Mouse (Mus musculus) spleen, embryonic (tissue): ENCODE results near the gene Drosha.

Experiments
- CTCF ChIA-PET: fragments of 350-600 bp; sonication (Branson Sonifier 250); formaldehyde crosslinking; loops from one replicate; lab custom pipeline; 2022; lab: Charles Lee

Gene Drosha

GRCm38 (mm10) chr15:12824197-12824952, at the start of gene Drosha, which contains the start of gene 6030458C11Rik:
Gene Drosha (plus strand): TSS chr15:12824815.
Gene 6030458C11Rik (minus strand): TSS chr15:12824649.
- CTCF ChIA-PET = interaction anchor here (0.5 to 0.6 kb wide), 3 partner anchors 13 to 1274 kb away, joined by 3 to 4 read pairs (median 3); no protein-coding TSS in a partner anchor

GRCm38 (mm10) chr15:12781296-12781695, 43.3 kb upstream of the Drosha start:
- CTCF ChIA-PET = no interaction called here

- CTCF ChIA-PET = no interaction called here
Measured at GRCm38 (mm10) chr15:12781729-12782326, 42.8 kb upstream of the Drosha start.

GRCm38 (mm10) chr15:12788536-12788935, 36.1 kb upstream of the Drosha start:
- CTCF ChIA-PET = no interaction called here

DNA sequence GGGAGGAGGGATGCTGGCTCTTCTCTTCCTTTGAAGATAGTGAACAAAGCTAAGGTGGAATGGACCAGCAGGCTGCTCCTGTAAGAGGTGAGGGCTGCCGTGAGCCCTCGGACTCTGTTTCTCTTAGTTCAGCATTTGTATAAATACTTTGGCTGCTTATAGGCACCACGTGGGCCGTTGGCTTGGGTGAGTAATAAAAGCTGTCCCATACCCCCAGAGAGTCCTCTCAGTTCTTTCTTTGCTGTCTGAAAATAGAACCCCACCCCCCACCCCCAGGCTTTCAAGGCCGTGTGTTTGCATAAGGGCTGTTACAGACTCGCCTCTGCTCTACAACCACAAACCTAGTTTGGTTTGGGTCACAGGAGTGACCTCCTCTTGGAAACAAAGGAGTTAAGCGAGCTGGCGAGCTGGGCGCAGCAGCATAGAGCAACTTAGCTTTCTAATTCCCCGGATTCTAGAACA, 35.2 kb upstream of the Drosha start:
- CTCF ChIA-PET = no interaction called here

DNA sequence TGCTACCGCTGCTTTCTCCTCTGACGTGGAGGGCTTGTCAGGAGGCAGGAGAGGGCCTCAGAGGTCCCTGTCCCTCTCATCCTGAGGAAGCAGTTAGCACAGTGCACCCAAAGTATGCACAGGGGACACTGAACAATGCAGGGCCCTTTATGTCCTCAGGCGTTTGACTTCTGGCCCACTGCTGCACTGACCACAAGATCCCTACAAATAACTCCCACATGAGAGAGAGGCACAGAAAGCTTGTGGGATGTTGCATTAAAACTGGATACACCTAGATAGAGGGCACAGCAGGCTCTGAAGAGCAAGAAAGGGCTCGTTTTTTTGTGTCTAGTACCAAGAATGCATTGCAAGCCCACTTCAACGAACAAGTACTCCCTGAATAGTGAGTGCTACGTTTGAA, 30.3 kb upstream of the Drosha start:
- CTCF ChIA-PET = interaction anchor here (0.6 kb wide), 1 partner anchor 217 kb away, joined by 9 read pairs; no protein-coding TSS in a partner anchor

- CTCF ChIA-PET = no interaction called here
Measured at GRCm38 (mm10) chr15:12795457-12795894, 29.1 kb upstream of the Drosha start.

DNA sequence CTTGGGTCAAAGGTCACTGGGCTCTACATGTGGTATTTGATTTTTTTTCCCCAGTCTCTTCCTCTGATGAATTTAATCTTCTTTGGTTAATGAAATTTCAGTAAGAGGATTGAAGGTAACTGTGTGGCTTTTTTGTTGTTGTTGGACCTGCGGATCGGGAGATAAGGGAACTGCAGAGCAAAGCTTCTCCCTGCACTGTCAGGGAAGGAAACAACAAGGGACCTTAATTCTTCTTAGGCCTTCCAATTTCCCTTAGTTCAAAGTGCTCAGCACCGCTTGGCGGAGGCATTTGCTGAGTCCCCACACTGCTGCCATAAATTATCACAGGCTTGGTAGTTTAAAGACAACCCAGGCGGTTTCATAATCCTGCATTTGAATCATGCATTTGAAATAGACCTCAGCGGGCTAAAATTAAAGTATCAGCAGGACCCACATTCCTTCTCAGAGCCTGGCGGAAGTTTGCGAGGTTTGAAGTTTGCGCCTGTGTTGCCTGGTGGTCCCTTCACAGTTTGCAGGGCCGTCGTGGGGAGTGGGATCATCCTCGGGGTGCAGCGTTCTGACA, 28.6 kb upstream of the Drosha start:
- CTCF ChIA-PET = no interaction called here

DNA sequence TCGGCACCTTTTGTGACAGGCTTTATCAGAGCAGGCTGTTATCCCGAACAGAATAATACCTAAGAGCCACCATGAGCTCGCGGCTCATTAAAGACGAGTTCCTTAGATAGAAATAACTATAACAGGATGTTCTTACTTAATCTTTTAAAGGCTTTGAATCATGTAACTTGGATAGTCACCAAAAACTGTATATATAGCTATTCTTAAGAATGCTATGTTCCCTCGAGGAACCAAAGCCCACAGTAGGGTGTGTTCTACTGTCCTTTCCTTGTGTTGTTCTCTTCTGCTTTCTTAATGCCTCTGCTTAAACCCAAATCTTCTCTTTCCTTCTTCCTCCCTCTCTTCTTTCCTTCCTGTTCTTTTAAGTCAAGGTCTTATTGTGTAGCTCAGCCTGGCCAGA, 26.6 kb upstream of the Drosha start:
- CTCF ChIA-PET = interaction anchor here (0.6 kb wide), 1 partner anchor 471 kb away, joined by 3 read pairs; no protein-coding TSS in a partner anchor

- CTCF ChIA-PET = interaction anchor here (0.6 kb wide), 1 partner anchor 1032 kb away, joined by 12 read pairs; no protein-coding TSS in a partner anchor
Measured at GRCm38 (mm10) chr15:12800405-12801141, 24.0 kb upstream of the Drosha start.

- CTCF ChIA-PET = interaction anchor here (0.6 kb wide), 1 partner anchor 1033 kb away, joined by 12 read pairs; no protein-coding TSS in a partner anchor
Measured at GRCm38 (mm10) chr15:12801142-12801506, 23.5 kb upstream of the Drosha start.

- CTCF ChIA-PET = no interaction called here
Measured at GRCm38 (mm10) chr15:12805071-12805470, 19.5 kb upstream of the Drosha start.

GRCm38 (mm10) chr15:12807088-12807487, 17.5 kb upstream of the Drosha start:
- CTCF ChIA-PET = interaction anchor here (0.6 kb wide), 1 partner anchor 215 kb away, joined by 10 read pairs; no protein-coding TSS in a partner anchor

GRCm38 (mm10) chr15:12809305-12809704, 15.3 kb upstream of the Drosha start:
- CTCF ChIA-PET = no interaction called here

DNA sequence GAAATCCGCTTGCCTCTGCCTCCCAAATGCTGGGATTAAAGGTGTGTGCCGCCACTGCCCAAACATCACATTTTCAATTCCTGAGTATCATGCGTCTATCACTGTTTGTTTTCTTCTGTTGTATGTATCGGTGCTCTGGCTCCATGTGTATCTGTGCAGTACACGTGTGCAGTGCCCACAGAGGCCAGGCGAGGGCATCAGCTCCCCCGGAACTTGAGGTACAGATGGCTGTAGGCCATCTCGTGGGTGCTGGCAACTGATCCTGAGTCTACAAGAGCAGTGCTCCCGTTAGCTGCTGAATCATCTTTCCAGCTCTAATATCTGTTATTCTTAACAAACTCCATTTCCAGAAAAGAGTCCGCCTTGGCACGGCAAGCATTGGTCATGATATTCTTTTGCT, 12.0 kb upstream of the Drosha start:
- CTCF ChIA-PET = no interaction called here

DNA sequence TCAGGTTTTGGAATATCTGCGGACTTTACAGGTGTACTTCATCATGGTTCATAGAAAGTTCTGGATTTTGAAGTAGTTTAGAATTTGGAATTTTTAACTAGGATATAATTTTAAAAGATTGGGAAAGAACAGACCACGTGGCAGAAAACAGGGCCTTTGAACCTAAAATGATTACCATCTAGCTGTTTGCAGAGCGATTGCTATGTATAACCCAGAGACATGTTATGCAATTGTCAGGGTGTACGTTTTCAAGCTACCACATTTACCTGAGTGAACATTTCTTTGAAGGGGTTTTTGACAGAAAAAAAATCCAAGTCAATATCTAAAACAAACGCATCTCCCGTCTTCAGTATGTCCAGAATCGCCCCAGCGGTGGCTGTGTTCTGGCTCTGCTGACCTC, 7.0 kb upstream of the Drosha start:
- CTCF ChIA-PET = no interaction called here

DNA sequence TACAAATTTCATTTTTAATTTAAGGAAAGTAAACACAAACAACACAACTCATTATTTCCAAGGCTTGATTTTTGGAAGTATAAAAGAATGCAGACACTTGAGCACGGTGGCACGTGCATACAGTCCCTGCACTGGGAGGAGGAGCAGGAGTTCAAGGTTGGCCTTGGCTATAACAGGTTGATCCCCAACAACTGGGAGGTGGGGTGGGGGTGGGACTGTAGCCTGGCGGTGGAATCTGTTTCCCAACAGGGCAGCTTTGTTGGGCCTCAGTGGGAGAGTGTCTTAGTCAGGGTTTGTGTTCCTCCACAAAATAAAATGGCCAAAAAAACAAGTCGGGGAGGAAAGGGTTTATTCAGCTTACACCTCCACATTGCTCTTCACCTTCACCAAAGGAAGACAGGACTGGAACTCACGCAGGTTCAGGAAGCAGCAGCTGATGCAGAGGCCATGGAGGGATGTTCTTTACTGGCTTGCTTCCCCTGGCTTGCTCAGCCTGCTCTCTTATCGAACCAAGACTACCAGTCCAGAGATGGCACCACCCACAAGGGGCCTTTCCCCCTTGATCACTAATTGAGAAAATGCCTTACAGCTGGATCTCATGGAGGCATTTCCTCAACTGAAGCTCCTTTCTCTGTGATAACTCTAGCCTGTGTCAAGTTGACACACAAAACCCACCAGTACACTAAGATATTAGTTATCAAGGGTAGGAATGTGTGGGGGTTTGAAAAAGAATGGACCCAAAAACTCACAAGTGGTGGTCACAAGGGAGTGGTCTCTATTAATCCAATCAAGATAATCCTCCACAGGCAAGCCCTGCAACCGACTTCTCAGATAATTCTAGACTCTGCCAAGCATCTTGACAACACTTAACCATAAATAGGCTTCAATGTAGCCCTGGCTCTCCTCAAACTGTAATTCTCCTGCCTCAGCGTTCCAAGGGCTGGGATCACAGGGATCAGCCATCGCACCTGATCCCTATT, 1.9 kb upstream of the Drosha start:
- CTCF ChIA-PET = interaction anchor here (0.7 kb wide), 1 partner anchor 42 kb away, joined by 7 read pairs; no protein-coding TSS in a partner anchor

DNA sequence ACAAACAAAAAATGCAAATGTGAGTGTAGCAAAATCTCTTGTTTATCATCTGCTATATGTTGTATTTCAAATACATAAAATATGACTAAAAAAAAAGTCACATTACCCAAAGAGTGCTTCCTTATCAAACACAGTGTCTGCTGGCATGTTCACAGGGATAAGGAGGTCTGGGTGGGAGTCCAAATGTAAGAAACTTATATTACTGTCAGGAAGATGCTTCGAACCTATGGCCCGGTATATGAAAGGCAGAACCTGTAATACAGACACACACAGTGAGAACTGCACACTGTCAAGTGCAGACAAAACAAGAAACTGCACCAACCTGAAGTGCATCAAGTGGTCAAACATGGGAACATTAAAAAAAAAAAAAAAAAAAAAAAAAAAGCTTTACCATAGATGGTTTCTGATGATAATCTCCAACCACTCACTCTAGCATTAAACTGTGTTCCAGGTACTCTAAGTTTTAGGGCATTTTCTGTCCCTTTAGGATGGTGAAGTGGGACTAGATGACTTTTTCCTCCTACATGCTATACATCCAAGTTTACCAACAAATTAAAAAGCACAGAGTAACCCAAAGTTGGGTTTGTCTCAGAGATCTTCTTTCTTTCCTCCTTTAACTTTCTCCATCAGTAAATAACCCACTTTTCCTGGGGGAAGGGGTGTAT, 1.0 kb upstream of the Drosha start:
- CTCF ChIA-PET = interaction anchor here (0.5 to 0.6 kb wide), 3 partner anchors 12 to 1273 kb away, joined by 3 to 4 read pairs (median 3); no protein-coding TSS in a partner anchor

GRCm38 (mm10) chr15:12824965-12825364, 350 bp downstream of the Drosha start:
- CTCF ChIA-PET = no interaction called here
